Mouse (Mus musculus) gastrocnemius, adult 8-10 months (tissue): ENCODE measurements around the gene Ctbp1. TPM values are rescaled to one million over a fixed set of nuclear protein-coding genes. Genes with fewer than 3 reads are reported as not detected.

Source experiments
- DNase-seq, 2 experiments: peaks; one replicate each; pipeline ENCODE4 v3.0.0; 2022; ENCODE audit warnings: low spot score in 2 of 2
- total RNA-seq, 4 experiments: library from RNA; stranded (reverse); gene quantifications; 2 replicates each; pipeline ENCODE4 v1.2.4; 2022

Ctbp1 gene
- total RNA-seq, 4 experiments from 2014 or later: 241 to 265 (median 251) TPM

DNA sequence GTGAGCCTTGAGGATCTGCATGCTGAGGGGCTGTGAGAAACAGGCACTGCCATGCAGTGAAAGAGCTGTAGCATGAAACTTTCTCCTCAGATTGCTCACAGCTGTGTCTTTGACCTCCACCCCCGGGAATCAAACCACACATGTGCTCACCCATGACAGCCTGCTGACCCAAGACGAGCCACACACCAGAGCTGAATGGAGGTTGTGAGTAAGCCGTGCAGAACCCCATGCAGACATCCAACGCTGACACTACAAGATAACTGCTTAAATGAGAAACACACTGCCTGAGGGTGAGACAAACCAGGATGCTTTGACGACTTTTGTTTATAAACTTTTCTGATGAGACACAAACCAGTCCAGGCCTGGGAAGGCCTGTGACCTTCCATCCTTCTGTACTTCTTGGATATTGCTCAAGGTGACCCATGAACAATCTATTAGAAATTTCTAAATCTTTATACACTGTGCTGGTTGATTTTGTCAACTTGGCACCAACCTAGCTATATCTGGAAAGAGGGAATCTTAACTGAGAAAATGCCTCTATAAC lies 30.3 kb downstream of the Ctbp1 start:
- DNase-seq: no peak

DNA sequence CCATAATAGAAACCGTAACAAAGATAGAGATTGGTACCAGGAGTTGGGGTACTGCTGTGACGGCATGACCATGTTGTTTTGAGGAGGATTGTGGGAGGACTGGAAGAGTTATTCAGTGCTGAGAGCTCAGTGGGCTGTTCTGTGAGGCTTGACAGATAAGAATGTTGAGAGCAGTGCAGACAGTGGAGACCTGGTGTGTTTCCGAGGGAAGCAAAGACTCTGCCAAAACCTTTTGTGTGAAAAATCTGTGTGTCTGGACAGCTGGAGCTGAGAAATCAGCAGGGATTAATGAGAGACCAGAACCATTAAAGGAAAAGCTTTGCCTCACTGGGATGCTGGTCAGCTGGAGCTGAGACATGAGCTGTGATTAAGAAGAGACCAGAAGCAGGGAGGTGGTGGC lies 34.9 kb downstream of the Ctbp1 start:
- DNase-seq: no peak

DNA sequence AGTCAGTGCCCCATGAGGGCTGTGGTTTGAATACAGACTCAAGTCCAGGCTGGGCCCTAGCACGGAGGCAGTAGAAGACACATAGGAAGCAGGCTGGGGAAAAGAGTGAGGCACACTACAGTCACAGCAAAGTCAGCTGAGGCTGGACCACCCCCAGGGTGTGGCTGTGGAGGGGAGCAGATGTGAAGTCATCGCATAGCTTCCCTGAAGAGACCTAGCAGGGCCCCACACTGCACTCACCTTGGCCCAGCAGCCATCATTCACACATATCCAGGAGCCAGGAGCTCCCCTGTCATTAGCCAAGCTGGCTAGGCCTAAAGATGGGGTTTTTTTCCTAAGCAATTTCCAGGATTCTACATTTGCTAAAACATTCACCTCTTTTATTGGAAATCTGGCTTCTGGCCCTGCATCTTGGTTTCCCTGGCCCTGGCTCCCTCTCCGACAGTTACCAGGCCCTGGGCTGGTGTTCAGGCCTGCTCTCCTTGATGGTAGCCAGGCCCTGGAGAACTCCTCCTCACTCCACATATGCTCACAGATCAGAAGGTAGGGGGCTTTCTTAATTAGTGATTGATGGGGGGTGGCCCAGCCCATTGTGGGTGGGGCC lies 35.6 kb downstream of the Ctbp1 start:
- DNase-seq: no peak

DNA sequence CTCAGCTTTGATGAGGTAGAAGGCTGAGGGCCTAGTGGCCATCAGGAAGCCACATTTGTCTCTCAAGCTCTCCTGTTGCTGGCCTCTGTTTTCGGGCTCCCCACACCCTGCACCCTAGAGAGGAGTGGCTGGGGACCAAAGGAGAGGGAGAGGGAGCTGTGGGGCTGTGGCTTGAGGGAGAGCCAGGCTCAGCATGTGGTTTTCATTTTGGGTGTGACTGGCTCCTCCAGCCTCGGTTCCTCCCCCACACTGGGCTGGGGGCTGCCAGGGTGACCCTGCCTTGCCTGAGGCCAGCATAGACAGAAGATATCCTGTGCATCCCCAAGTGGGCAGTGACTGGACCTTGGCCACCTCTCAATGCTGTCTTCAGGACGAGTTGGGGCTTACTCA lies 36.5 kb downstream of the Ctbp1 start:
- no peak for DNase-seq

DNA sequence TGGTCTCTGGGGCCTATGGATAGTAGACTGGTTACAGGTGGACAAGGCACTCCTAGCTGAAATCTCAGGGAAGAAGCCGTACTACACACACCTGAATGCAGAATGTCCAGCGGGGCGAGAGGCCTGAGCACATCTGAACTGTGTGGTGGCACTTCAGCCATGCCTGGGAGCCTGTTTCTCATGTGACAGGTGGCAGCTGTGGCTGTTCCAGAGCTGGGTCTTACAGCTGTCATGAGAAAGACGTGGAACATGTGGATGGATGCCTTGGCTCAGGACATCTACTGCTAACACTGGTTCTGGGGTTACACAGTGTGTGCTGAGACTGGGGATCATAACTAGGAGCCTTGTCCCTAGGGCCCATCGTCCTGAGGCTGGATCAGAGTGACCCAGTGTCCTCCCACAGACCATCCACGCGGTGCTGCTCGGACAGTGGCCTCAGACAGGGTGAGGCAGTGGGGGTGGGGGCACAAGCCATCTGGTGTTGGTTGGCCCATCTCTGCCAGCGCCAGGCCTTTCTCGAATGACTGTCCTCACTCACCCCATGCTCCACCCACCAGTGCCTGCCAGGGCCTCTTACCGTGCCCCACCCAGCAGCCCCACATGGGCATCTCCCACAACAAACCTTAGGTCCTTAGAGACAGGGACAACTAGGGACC lies 37.1 kb downstream of the Ctbp1 start:
- peak; percentile 29 to 63 for DNase-seq

DNA sequence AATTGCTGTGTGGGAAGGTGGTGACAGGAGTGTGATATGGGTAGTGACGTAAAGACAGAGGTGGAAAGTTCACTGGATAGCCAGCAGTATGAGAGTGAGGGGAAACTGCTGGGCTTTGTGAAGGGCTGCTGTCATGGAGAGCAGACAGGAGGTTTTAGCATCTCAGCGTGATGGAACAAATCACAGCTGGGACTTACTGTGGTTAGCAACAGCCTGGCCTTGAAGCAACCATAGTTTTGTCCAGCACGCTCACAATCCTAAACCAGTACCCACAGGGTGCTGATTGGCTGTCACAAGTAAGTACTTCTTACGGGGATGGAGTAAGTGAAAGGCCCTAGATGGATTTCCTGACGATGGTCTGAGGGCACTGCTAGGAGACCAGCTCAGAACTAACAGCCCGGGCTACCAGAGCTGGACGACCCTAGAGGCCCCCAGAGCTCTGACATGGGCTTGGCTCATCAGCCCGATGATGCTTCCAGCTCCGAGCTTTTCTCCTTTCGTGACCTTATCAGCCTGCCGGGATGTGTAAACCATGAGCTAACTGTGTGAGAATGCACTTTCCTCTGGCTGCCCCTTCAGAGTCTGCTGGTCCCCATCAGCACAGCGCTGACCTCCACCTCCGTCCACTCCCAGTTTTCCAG lies 40.3 kb downstream of the Ctbp1 start:
- DNase-seq: no peak

DNA sequence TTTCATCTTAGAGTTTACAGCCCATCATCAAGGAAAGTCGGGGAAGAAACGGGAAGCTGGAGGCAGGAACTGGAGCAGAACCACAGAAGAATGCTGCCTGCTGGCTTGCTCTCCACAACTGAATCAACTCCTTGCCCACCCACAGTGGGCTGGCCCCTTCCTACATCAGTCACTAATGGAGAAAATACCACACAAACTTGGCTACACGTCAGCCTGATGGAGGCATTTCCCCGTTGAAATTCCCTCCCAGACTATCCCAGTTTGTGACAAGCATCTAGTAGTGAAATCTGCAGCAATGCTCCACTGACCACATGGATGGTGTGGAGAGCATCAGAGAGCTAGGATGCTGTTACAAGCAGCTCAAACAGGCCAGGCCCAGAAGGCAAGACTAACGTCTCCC lies 42.0 kb downstream of the Ctbp1 start:
- DNase-seq: no peak

DNA sequence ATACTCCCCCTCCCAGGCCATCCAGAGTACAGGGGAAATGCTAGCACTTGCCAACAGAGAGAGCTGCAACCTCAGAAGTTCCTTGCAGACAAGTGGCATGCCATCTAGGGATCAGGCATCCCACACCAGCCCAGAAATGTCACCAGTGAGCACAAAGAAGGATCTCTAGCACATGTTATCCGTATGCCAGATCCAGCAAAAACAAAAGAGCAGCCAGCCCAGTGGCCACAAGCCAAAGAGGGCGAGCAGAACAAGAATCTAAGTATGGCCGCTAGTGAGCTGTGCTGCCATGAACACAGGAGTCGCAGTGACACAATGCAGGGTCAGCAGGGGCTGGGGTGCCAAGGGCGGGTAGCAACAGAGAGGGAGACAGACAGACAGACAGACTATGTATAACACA lies 44.5 kb downstream of the Ctbp1 start:
- DNase-seq: no peak

DNA sequence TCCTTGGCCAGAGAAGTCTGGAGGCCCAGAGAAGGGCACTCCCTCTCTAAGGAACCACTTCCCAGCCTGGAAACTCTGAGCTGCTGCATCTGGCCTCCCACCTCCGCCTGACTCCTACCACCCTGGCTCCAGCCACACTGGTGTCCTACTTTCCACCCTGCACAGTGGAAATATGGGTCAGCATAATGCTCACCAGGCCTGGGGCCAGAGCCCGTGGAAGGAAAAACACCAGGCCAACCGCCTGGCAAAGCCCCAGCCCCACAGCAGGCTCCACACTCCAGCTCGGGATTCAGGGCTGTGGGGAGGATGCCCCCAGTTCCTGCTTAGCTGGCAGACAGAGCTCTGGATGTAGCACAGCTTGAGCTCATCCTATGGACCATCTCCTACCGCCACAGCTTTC lies 46.4 kb downstream of the Ctbp1 start:
- DNase-seq: peak; percentile 27 to 34

DNA sequence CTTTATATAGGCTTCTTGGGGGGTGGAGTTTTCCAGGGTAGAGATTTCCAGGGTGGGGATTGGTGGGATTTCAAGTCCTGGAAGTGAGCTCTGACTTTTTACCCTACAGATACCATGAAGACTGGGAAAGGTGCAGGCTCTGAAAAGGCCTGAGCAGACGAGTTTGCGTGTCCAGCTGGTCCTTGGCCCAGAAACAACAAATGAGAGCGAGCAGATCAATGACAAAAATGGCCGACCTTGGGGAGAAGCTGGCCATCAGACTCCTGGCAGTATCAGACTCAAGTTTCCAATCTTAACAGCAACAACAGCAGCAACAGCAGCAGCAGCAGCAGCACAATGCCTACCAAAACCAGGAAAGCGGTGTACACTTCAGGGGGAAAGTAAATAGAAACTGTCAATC lies 49.1 kb downstream of the Ctbp1 start:
- no peak for DNase-seq

DNA sequence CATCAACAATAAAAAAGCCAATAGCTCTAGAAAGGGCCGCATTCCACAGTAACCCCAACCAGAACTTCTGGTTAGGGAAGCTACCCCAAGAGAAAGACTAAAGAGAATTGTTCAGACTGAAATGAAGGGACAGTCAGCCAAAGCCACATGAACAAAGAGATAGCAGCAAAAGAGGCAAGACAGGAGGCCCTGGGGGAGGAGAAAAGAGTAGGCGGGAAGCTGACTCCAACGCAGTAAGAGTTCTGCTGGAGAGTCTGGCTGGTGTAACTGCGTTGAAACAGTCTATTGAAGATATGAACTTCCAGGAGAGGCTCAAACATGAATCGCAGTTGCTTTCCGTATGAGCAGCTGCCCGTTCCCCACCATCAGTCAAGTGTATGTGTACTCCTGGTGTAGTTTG lies 50.3 kb downstream of the Ctbp1 start:
- DNase-seq: no peak

DNA sequence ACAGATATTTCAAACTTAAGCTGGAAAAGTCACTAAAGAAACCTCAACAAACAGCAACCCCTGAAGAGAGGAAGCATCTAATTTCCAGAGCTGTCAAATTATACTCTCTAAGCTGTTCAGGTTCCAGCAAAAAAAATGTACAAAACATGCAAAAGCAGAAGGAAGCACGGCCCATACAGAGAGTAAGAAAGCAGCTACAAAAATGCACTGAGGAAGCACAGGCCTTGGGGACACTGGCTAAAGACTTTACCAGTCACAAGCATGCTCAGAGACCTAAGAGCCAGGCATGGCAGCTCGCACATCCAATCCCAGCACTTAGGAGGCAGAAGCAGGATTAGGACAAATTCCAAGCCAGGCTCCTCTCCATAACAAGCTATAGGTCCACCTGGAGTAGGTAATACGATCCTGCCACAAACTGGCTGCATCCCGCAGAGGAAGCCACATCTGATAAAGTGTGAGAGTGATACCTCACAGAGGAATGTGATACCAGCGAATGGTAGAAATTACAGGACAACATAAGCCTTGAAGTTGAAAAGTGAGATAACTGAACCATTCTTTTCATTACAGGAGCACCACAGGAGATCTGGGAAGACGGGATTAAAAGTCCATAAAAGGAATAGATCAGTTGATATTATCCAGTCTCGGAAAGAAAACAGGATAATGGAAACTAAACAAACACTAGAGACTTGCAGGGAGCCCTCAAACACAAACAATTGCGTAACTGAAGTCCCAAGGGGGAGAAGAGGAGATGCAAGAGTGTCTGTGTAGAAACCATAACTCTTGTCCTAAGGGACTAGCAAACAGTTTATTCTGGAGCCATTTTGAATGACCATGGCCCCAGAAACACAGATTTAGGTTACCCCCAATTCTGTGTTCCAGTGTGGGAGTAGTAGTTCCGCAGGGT lies 51.7 kb downstream of the Ctbp1 start:
- DNase-seq: no peak

DNA sequence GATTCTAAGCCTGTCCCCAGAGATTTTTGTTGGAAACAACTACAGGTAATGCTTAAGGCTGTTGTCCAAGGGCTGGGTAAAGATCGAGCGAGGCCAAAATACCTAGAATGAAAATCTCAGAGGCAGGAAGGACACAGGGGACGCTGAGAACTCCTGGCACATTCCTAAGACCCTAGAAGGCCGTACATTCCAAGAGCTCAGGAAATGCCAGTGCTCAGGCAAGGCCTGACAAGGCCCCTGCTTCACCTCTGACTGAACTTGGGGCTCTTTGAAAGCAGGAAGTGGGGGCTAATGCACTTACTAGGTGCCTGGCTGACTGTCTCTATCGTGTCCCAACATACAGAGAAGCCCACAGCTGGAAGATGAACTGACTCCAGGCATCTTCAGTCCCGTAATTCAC lies 52.4 kb downstream of the Ctbp1 start:
- DNase-seq: no peak

DNA sequence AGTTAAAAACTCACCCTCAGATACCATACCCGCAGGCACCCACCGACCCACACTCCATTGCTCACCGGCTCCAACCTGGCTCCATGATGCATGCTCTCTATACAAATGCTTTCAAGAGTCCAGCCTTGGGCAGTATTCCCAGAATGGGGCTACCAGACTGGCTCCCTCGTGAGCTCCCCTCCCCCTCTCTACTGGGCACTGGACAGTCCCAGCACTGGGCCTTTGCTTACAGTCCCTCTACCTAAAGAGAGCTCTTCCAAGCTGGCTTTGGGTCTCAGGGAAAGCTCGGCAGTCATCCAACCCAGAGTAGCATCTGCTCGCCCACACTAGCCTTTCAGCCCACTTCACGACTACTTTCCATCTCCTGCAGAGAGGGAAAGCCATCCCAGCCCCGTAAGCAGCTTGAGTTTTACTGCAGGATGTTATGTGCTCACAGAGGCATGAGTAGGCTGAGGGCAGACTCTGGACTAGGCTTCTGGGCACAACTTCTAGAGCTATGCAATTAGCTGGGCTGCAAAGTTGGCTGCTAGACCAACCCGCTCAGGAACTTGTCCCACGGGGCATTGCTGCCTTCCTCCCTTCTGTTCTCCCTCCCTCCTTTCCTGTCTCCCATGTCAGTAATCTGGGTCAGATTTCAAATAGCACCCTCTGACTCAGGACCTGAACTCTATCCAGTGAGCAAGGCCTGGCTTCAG lies 54.3 kb downstream of the Ctbp1 start:
- peak in 1 of 2 experiments; percentile 58 for DNase-seq

DNA sequence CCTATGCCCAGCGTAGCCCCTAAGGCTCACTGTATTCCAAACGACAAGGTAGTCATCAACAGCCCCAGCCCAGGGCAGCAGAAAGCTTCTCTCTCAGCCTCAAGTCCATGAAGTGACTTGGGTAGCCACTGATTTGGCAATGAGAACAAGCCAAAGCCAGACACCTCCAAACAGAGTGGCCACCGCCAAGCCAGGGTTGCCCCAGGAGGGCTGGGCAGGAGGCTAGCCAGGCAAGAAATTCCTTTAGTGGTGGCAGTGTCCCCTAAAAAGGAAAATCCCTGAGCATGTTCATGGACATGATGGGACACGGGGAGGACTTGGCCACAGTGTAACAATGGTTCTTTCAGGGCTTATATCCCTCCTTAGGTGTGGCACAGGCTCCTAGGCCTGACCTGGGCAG lies 55.0 kb downstream of the Ctbp1 start:
- DNase-seq: no peak

DNA sequence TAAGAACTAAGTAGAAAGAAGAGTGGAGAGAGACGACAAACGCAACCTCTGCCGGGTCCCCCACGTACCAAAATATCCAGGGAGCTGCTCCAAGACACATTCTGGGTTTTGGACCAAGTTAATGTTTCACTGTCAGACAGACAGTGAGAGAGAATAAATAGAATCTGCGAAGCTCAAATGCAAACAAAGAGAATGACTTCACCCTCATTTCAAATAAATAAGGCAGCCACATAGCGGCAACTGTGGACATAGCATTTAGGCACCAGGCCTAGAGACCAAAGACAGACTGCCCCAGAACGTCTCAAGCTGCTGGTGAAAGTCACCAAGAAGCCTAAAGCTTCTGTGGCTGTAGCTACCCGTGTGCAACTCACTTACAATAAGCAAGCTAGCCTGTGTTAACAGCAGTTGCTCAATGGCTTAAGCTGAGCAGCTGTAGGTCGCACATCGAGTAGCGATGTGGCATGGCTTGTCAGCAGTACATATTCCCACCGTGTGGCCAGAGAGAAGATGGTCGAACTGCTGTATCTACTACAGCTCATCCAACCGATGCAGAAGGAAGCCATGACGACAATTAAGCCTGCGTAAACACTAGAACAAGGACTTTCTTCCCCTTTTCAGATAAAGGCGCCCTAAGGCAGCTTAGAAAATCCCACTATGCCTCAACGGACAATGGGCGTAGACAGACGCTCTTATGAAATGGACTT lies 55.9 kb downstream of the Ctbp1 start:
- DNase-seq: no peak

DNA sequence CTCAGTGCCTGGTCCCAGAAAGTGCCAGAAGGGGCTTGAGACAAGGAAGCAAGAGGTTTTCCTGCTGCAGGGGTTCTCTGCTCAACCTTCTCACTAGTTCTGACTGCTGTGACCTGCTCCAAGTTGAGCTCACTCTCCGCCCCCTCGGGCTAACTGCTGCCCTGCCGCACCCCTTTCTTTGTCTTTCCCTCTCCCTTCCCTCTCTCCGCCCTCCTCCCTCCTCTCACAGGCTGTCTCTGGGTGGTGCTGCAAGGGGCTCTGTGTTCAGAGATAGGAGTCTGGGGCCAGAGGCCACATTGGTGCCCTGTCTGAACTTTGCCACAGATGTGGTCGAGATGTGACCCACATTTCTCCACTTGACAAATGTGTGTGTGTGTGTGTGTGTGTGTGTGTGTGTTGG lies 56.7 kb downstream of the Ctbp1 start, which contains the start of gene Spon2:
TSS of gene Spon2 (minus strand) at position 375 of the 400 bp plus-strand sequence.
- no peak for DNase-seq

DNA sequence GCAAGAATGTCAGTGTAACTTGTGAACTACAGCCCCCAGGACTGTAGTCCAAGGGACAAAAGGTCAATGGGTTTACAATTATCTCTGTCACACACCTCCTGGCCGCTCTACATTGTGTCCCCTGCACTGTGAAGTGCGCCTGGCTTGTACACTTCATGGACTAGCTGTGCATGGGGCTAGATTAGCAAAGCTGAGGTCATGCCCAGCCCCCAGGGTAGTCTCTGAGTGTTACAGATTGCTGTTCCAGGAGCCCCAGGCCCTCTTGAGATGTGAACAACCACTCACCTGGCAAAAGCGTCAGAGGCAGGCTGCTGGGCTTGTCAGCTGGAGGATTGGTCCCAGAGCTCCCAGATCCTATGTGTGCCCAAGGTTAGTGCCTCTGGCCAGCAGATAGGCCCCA lies 57.1 kb downstream of the Ctbp1 start:
- no peak for DNase-seq

DNA sequence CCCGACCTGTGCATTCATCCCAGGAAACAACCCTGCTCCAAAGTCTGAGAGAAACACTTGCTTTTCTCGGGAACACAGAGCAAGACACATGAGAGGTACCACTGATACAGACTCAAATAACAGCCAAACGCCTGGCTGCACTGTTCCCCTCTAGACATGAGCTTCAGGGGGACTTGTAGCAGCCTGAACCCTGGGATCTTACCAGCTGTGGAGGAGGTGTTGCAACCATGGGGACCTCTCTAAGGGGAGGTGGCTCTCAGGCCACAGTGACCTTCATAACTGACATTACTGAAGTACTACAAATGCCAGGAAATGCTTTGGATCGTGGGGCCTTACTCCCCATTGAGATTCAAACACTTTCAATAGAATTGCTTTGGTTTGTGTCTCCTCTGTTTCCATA lies 60.1 kb downstream of the Ctbp1 start:
- DNase-seq: no peak

DNA sequence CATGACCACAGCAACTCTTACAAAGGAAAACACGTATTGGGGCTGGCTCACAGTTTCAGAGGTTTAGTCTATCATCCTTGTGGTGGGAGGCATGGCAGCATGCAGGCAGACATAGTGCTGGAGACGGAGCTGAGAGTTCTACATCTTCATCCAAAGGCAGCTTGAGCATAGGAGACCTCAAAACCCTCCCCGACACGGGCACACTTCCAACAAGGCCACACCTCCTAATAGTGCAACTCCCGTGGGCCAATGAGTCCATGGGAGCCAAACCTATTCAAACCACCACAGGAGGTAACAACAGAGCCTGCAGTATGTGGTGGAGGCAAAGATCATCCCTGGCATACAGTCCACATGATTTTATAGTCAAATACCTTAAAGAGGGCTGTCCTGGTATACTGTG lies 63.5 kb downstream of the Ctbp1 start:
- DNase-seq: no peak
